Mouse (Mus musculus) heart, adult 11 months (tissue): Measurements from ENCODE around the gene Zfp689.
A peak's percentile ranks its signal among the peaks of the same experiment; 100 is the strongest.

ENCODE experiments used
- DNase-seq: peaks from one replicate; pipeline ENCODE4 v3.0.0; 2022

Gene Zfp689

DNA sequence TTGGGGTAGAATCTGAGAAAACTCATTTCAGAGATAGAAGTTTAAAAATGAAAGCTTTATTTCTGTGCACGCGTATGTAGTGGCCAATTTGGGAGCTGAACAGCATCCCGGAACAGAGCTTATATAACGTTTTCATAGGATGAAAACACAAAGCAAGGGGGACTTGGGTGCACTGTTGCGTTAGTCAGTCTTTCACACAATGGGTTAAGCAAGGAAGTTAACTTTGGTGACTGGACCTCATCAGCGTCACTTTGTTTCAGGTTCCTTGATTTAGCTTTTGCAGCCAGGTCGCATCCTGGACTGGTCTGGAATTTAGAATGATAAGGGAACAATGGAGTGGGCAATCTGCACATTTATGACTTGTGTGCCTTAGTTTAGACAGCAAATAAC is 55.0 kb downstream of the Zfp689 start:
- DNase-seq, result no peak

DNA sequence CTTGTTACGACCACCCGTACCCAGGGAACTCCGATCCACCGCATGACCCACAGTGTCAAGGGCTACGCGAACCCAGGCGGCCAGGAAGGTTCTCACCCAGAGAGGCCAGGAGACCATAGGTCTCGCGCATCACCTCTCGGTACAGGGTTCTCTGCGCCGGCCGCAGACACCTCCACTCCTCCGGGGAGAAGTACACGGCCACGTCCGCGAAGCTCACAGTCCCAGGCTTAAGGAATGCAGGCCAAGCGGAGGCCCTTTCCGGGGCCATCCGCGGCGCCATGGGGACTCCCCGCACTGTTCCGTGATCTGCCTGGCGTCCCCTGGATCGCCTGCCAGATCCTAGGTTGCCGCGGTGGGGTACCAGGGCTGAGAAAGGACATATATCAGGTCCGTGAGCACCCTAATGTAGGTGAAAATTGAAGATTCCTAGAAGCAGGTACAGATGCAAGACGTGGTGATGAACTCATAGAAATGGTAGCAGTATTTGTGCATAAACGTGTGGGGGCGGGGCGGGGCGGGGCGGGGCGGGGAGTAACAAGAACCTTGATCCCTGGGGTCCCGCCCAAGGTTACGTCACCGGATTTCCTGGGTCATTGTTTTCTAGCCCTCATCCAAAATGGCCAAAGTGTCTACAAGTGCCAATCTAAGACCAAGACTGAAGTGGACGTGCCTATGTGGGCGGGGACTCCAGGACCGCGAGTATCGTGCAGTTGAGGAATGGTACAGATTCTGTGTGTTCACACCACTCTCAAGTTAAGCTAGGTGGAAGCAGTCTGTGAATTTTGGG is 55.6 kb downstream of the Zfp689 start, which contains the start of gene E430018J23Rik:
TSS of gene E430018J23Rik (minus strand) at position 473 of the 787 bp plus-strand sequence.
- peak; percentile 100 for DNase-seq

DNA sequence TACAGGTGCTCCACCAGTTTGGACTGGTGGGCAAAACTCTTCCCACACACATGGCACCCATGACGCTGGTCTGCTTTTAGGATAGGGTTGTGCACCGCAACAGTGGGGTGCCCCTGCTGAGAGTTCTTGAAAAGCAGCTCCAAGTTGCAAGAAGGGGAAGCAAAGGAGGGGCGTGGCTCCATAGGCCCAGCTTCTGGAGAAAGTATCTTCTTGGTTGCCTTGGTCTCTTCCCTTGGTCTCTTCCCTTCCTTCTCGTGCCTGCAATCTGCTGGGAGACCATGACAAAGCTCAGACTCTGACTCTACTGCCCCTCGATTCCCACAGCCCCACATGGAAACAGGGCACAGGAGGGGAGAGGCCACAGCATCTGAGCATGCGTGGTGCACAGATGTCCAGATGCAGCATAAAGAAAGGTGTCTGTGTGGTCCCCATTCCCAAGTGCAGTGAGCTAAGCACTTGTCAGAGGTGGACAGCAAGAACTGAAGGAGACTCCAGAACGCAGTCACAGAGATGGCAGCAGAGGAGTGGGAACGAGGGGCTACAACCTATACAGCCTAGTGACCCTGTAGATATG is 56.6 kb downstream of the Zfp689 start:
- peak; percentile 90 for DNase-seq
